Mouse (Mus musculus): ENCODE measurements around the gene Egfl7. TPM values are rescaled to one million over a fixed set of nuclear protein-coding genes. Genes with fewer than 3 reads are reported as not detected.
A peak's percentile ranks its signal among the peaks of the same experiment; 100 is the strongest.

Gene Egfl7
- total RNA-seq, 4 experiments from 2014 or later = 122 to 172 (median 148) TPM

- DNase-seq (ENCODE audit: low spot score) = peak; percentile 55
These were observed 13.6 kb upstream of the Egfl7 start for GRCm38 (mm10) chr2:26566221-26566620.

DNA sequence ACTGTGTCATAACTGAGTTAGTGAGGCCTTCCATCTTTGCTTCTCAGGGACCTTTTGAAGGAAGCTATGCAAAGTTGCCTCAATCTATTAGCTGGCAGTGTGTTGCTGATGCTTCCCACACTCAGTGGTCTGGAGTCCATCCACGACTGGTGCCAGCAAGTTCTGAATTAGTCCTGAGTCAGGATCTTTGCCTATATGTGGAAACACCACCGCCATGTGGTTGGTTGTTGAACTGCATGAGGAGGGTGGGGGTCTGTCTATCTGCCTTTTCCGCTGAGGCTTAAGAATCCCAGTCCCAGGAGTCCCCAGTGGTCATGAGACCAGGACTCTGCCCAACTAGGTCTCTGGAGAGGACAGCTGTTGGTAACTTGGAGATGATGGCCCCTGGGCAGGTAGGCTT lies 9.8 kb upstream of the Egfl7 start:
- peak; percentile 75 for DNase-seq (ENCODE audit: low spot score)

DNA sequence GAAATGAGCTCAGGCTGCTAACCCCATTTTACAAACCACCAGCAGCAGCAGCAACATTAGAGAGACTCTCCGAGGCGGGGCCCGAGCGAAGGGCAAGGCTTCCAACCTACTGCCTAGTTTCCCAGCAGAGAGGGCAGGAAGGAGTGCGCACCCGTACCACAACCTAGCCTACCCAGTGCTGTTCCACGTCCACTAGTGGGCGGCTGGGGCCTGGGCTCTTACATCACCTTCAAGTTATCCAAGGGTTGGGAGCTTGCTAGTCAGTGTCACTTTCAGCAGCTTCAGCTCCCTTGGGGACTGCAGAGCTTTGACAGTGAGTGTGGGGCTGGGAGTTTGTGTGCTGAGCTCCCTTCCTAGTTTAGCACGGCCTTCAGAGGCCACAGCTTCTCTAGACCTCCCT lies 8.4 kb upstream of the Egfl7 start:
- DNase-seq (ENCODE audit: low spot score) = peak; percentile 48

DNA sequence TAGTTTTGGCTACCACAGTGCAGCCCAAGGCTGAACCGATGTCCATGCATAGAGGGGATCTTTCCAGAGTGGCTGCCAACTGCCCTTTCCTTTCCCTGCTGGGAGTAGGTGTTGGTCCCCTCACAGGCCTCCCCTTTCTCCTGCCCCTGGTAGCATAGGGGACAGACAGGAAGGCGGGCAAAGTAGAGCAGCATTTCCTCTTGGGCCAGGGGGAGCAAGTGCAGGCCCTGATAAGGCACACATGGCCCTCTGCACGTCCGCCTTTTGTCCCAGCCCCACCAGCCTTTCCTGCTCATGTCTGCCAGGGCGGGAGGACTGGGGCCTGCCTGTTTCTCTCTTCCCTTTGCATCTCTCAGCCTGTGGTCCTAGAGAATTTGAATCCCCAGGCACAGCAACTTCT lies 8.0 kb upstream of the Egfl7 start:
- DNase-seq (ENCODE audit: low spot score) = peak; percentile 81

- DNase-seq (ENCODE audit: low spot score) = peak; percentile 79
These were observed 6.4 kb upstream of the Egfl7 start for GRCm38 (mm10) chr2:26573396-26573795.

- no peak for DNase-seq (ENCODE audit: low spot score)
These were observed 6.0 kb upstream of the Egfl7 start for GRCm38 (mm10) chr2:26573807-26574206.

DNA sequence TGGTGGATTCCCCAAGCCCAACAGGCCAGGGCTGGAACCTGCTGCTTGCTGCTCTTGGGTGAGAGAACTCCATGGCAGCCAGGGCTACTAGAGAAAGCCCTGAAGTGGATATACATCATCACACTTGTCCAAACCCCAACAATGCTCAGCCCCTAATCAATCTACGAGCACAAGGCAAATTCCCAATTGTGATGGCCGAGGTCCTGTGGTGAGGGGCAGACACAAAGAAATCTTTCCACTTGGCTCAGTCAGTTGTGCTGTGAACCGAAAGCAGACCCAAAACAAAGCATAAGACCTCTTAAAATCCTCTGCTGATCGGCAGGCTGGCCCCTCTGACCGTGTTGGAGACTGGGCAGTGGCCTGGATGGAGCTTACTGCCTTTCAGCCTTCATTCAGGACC lies 5.0 kb upstream of the Egfl7 start:
- DNase-seq (ENCODE audit: low spot score) = no peak

DNA sequence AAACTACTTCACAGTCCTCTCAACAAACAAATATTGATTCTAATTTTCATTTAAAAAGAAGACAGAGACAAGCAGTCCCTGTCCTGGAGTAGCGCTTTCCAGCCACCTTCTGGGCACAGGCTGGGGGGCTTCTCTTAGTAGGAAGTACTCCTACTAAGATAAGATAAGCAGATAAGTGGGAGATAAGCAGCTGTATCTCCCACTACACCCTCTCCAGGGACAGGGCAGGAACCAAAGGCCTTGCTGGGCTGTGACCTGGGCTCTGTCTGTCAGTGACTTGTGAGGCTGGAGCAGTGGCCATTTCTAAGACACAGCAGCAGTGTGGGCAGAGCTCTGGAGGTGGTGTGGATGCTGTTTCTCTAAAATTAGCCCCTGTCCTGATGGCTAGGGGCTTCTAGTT lies 4.4 kb upstream of the Egfl7 start:
- no peak for DNase-seq (ENCODE audit: low spot score)

DNA sequence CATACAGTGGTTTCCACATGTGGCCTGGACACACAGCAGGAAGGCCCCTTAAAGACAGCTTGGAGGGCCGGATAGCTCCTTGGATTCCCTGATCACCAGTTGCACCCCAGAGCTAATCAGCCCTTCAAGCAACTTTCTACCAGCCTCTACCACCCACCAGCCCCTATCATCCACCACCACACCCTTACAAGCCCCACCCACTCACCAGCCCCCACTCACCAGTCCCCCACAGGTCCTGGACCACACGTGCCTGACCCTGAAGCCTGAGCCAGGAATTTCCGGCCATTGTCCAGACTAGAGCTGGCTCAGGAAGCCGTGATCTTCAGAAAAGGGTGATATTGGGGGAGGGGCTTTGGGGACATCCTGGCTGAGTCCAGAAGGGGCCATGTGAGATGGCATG lies 3.9 kb upstream of the Egfl7 start:
- peak; percentile 80 for DNase-seq (ENCODE audit: low spot score)

DNA sequence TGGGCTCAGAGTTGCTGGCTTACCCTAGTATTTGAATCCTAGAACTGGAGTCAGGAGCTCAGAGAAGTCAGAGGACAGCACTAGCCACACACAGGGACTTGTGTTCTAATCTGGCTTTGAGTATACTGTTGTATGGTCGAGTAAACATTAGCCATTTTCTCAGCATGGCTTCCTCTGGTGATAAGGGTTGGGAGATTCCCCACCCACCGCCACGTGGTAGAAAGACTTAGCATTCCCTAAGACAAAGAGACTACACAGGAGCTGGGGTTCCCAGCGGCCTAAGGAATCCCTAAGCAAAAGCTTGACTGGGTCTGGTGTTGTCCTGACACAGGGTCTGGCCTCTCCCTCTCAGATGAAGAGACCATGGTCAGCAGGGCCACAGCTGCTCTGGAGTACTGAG lies 3.4 kb upstream of the Egfl7 start:
- no peak for DNase-seq (ENCODE audit: low spot score)

GRCm38 (mm10) chr2:26578369-26578768 lies 1.4 kb upstream of the Egfl7 start:
- DNase-seq (ENCODE audit: low spot score) = peak; percentile 91

GRCm38 (mm10) chr2:26580751-26581150 lies 937 bp downstream of the Egfl7 start:
- no peak for DNase-seq (ENCODE audit: low spot score)

GRCm38 (mm10) chr2:26582203-26582602 lies 2.4 kb downstream of the Egfl7 start:
- peak; percentile 75 for DNase-seq (ENCODE audit: low spot score)

GRCm38 (mm10) chr2:26582741-26583140 lies 2.9 kb downstream of the Egfl7 start:
- DNase-seq (ENCODE audit: low spot score) = no peak

- peak; percentile 92 for DNase-seq (ENCODE audit: low spot score)
These were observed 3.8 kb downstream of the Egfl7 start for GRCm38 (mm10) chr2:26583640-26584039.

- no peak for DNase-seq (ENCODE audit: low spot score)
These were observed 5.9 kb downstream of the Egfl7 start for GRCm38 (mm10) chr2:26585713-26586112.

DNA sequence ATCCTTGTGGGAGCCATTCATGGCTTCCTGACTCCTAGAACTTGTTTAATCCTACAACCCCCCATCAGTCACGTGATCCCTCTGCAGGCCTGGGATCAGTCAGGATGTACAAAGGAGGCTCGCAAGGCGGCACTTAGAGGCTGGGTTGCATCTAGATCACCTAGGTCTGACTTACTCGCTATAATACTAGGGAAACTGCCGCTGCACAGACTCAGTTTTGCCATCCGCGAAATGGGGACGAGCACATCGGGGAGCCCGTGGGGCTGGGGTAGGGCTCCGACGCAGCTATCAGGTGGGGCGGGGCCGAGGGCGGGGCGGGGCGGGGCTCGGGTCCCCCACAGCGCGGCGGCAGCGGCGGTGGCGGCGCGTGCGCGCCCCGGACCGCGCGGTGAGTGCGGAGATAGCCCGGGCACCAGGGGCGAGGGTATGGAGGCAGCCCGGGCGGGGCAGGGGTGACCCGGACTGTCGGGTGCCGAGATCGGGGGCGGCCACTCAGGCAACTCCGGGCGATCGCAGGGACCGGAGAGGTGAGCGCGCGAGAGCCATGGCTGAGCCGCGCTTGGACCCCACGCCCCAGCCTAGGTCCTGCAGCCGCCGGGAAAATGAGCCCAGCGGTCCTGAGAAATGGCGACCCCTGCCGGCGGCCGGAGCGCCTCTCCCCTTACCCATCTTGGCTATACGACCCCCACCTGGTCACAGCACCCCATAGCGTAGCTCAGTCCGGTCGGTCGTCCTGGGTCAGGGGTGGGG lies 6.7 kb downstream of the Egfl7 start, which contains the start of gene Gm20532:
Gm20532 (plus strand) TSS at position 346 of the 750 bp plus-strand sequence.
- no peak for DNase-seq (ENCODE audit: low spot score)

DNA sequence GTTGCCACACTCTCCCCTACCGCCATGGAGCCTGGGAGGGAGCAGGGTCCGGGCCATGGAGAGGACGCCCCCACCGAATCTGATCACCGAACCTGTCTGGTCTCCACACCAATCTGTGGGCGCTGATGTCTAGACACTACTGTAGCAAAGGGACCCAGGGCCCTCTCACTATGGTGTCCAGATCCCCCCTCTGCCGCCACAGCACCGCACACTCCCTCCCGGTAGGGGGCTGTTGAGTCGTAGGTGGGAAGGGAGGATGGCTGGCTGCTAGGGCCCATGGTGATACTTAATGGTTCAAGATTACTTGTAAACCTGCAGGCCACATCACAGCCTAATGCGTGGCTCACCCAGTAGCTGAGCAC lies 7.2 kb downstream of the Egfl7 start:
- DNase-seq (ENCODE audit: low spot score) = no peak

DNA sequence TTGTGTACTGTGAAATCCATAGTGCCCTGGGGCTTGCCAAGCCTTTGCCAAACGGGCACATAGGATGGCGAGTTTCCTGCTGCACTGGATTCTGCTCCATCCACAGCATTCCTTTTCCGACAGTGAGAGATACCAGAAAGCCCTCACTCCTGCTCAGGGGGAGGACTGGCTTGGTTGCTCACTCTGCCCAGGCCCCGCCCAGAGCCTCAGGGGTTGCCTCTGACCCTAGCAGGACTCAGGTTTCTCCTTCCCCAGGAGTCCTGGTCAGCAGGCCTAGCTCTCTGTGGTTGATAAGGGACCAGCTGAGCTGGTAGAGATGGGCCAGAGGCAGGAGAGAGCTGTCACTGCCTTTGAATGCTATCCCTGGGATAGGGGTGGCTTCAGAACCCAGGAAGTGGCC lies 8.8 kb downstream of the Egfl7 start:
- DNase-seq (ENCODE audit: low spot score) = no peak

DNA sequence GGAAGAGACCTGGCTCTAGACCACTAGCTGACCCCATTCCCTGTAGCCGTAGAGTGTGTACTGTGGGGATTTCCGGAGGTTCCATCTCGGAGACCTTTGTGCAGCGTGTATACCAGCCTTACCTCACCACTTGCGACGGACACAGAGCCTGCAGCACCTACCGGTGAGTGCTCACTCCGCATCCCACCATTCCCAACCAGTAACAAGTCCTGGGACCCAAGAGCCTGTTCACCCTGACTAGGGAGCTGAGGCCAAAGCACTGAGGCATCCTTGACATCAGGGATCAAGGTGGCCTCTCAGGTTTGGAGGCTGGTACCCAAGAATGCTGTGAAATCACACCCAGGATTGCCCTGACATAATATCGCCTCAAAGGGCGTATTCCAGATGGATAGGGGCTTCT lies 9.5 kb downstream of the Egfl7 start:
- no peak for DNase-seq (ENCODE audit: low spot score)

GRCm38 (mm10) chr2:26590282-26590681 lies 10.5 kb downstream of the Egfl7 start:
- no peak for DNase-seq (ENCODE audit: low spot score)

GRCm38 (mm10) chr2:26590962-26591361 lies 11.1 kb downstream of the Egfl7 start:
- no peak for DNase-seq (ENCODE audit: low spot score)

GRCm38 (mm10) chr2:26591416-26591815 lies 11.6 kb downstream of the Egfl7 start:
- no peak for DNase-seq (ENCODE audit: low spot score)
